Mouse (Mus musculus) spleen, adult 2 months (tissue): ENCODE results near the gene Lzts2.

Source experiments
- CTCF ChIP-seq: fragments of 200-500 bp; IDR thresholded peaks from 2 replicates; pipeline ENCODE4 v1.5.1; 2011; ENCODE audit warnings: mild to moderate bottlenecking, inconsistent platforms; ENCODE audit not compliant: insufficient read depth, insufficient read length, insufficient replicate concordance; ENCODE audit errors: extremely low read depth
- POLR2A ChIP-seq: fragments of 200-500 bp; IDR thresholded peaks from 2 replicates; pipeline ENCODE4 v1.6.1; 2011; ENCODE audit warnings: low read depth, low read length, inconsistent platforms

- TF ChIP-seq CTCF (no peak), POLR2A (no peak)
Observed at GRCm38 (mm10) chr19:45023993-45024392, 9.8 kb downstream of the Lzts2 start.
